Mouse (Mus musculus) limb, embryonic 14.5 days (tissue): ENCODE data around the gene Ttyh2. TPM values are rescaled to one million over a fixed set of nuclear protein-coding genes. Genes with fewer than 3 reads are reported as not detected.
A peak's percentile ranks its signal among the peaks of the same experiment; 100 is the strongest.

ENCODE experiments used
- ATAC-seq: fragments of 200-750 bp; cut with Nextera tagmentation; 2 replicates; pipeline ENCODE4 v1.8.0; 2017; ENCODE audit warnings: low read depth, moderate number of reproducible peaks, moderate TSS enrichment; ENCODE audit not compliant: low FRiP score
- DNase-seq: peaks from one replicate; pipeline ENCODE4 v3.0.0-alpha.2; 2015; ENCODE audit warnings: low spot score
- H3K27ac ChIP-seq: fragments of 300-500 bp; sonication (generic); replicated peaks from 2 replicates; pipeline ENCODE4 v1.5.1; 2014; ENCODE audit warnings: low read depth, mild to moderate bottlenecking, low read length, moderate library complexity, mixed read lengths
- H3K27me3 ChIP-seq: fragments of 300-500 bp; sonication (generic); 2 replicates; pipeline ENCODE4 v1.6.1; 2014; ENCODE audit warnings: low read length, mixed read lengths; ENCODE audit not compliant: control insufficient read depth, insufficient read depth
- H3K36me3 ChIP-seq: fragments of 300-500 bp; sonication (generic); 2 replicates; pipeline ENCODE4 v1.6.1; 2014; ENCODE audit warnings: mild to moderate bottlenecking, low read length, moderate library complexity, mixed read lengths; ENCODE audit not compliant: control insufficient read depth, insufficient read depth
- H3K4me1 ChIP-seq: fragments of 300-500 bp; sonication (generic); 2 replicates; pipeline ENCODE4 v1.6.1; 2014; ENCODE audit warnings: antibody characterized with exemption, low read length, mixed read lengths; ENCODE audit not compliant: control insufficient read depth, insufficient read depth
- H3K4me2 ChIP-seq: fragments of 300-500 bp; sonication (generic); replicated peaks from 2 replicates; pipeline ENCODE4 v1.6.1; 2014; ENCODE audit warnings: low read depth, mild to moderate bottlenecking, low read length, moderate library complexity; ENCODE audit not compliant: severe bottlenecking
- H3K4me3 ChIP-seq: fragments of 300-500 bp; sonication (generic); replicated peaks from 2 replicates; pipeline ENCODE4 v1.5.1; 2014; ENCODE audit warnings: low read length
- H3K9ac ChIP-seq: fragments of 300-500 bp; sonication (generic); 2 replicates; pipeline ENCODE4 v1.6.1; 2014; ENCODE audit warnings: mild to moderate bottlenecking, low read depth, low read length, moderate library complexity; ENCODE audit not compliant: severe bottlenecking
- H3K9me3 ChIP-seq: fragments of 300-500 bp; sonication (generic); 2 replicates; pipeline ENCODE4 v1.6.1; 2016; ENCODE audit warnings: low read length; ENCODE audit not compliant: control insufficient read depth
- POLR2A ChIP-seq: fragments of 200-500 bp; IDR thresholded peaks from 2 replicates; pipeline ENCODE4 v1.8.0; 2012; ENCODE audit warnings: inconsistent platforms, mild to moderate bottlenecking, moderate library complexity, borderline replicate concordance; ENCODE audit not compliant: insufficient read depth, insufficient read length; ENCODE audit errors: extremely low read depth
- WGBS: fragments of 180-500 bp; shearing (Covaris S2); extraction: QIAGEN DNeasy Blood & Tissue Kit; methylation state at CpG from one replicate; pipeline ENCODE4 v1.1.7; 2014; 5-methylcytosine and 5-hydroxymethylcytosine counted together
- polyA plus RNA-seq, 2 experiments: library from polyadenylated mRNA; depleted of rRNA in 1 of 2; stranded (reverse) in 1 of 2; unstranded in 1 of 2; fragments of >200 nt; fragmentation: Nextera tagmentation in 1 of 2; extraction: Ambion mirVana in 1 of 2; gene quantifications; 2 replicates each; pipeline versions ENCODE4 v1.2.1 to v1.2.3; 2012 to 2014

The Ttyh2 gene
- polyA plus RNA-seq, 2 experiments: 16.9 to 25.9 TPM

DNA sequence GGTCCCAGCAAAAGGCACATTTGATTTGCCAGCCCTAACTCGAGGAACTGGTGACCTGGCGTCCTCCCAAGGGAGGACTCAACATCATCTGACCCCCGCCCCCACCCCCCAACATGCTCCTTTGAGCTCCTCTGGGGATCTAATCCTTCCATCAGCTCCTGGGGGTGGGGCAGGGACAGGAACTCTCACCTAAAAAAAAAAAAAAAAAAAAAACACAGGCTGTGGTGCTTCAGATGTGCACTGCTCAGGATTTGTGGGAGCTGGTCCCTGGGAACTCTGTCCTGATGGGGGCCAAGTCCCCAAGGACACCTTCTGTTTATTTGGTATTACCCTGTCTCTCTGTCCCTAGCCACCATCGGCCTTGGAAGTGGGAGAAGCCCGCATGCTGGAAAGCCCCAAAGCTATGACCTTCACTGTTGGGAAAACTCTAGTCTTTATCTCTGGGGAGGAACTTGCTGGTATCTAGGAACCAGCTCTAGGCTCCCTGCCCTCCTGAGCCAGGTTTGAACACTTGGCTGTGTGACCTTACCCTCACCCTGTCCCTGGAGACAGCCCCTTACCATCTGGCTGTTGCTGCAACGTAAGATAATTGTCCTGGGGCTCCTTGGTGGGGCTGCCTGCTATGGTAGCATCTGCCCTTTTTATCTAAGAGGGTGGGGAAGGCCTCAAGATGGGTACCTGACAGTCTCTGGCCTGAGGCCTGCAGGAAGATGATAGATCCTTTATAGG is 16.4 kb downstream of the Ttyh2 start:
- Histone ChIP-seq H3K36me3 (peaks cover 6% of the 10 kb centered on the region), H3K9me3 (no peaks in the 10 kb centered on the region), H3K27me3 (no peaks in the 10 kb centered on the region), H3K27ac (no peak overlapping the region), H3K4me3 (no peak overlapping the region), H3K4me2 (no peak overlapping the region), H3K9ac (no peak overlapping the region), H3K4me1 (no peaks in the 10 kb centered on the region)
- no peak for ATAC-seq
- 49% methylated on average over 6 of the region's 6 CpGs for WGBS
- no peak for TF ChIP-seq POLR2A
- no peak for DNase-seq

DNA sequence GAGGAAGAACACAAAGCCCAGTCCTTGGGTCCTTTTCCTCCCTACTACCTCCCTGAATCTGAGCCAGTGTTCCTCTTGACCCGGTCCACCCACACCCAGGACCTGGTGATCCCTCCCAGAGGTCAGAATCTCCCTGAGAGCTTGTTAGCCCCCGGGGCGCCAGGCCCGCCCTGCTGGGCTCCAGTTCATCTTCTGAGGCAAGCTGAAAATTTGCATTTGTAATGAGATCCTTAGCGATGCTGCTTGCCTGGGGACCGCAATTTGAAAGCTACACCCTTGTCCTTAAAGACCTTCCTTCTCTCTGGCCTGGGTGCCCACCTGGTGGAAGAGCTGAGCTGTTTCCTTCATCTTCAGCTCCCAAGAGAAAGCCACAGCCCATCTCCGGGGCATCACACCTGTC is 17.4 kb downstream of the Ttyh2 start:
- Histone ChIP-seq H3K9ac (no peak overlapping the region), H3K4me3 (no peak overlapping the region), H3K4me1 (no peaks in the 10 kb centered on the region), H3K27me3 (no peaks in the 10 kb centered on the region), H3K9me3 (no peaks in the 10 kb centered on the region), H3K4me2 (no peak overlapping the region), H3K27ac (no peak overlapping the region), H3K36me3 (peaks cover 9% of the 10 kb centered on the region)
- 39% methylated on average over 7 of the region's 7 CpGs for WGBS
- no peak for TF ChIP-seq POLR2A
- DNase-seq: no peak
- ATAC-seq: no peak

DNA sequence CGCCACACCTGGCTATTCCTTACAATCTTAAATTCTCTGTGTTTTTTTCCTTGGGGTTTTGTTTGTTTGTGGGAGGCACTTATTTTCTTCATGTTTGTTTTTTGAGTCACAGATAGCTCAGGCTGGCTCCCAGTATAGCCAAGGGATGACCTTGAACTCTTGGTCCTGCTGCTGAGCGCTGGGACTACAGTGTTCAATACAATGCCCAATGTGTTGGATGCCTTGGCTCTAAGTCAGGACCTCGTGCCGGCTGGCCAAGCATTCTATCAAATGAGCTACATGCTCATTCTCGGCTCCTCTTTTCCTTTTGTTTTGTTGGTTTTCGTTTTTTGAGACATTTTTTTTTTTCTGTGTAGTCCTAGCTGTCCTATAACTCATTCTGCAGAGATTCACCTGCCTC is 18.2 kb downstream of the Ttyh2 start:
- Histone ChIP-seq H3K9me3 (no peaks in the 10 kb centered on the region), H3K4me1 (no peaks in the 10 kb centered on the region), H3K4me3 (no peak overlapping the region), H3K4me2 (no peak overlapping the region), H3K36me3 (peaks cover 14% of the 10 kb centered on the region), H3K9ac (no peak overlapping the region), H3K27ac (no peak overlapping the region), H3K27me3 (no peaks in the 10 kb centered on the region)
- TF ChIP-seq POLR2A: no peak
- WGBS: 87% methylated on average over 6 of the region's 6 CpGs
- ATAC-seq (no peak), DNase-seq (no peak)

DNA sequence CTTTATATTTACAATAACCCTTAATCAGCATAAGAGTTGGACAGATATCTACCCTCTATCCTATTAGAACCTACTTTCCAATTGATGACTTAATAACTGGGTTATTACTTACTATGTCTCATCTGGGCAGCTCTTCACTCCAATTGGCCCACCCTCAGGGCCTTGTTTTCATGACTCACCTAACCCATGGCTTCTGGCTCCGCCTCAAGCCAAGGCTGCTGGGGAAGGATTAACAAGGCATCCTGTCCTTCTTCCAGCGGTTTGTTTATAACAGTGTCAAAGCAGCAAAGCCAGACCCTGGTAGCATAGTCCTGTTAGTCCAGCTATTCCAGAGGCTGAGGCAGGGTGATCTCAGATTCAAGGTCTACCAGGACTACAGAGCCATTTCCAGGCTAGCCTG is 19.2 kb downstream of the Ttyh2 start:
- Histone ChIP-seq H3K36me3 (peaks cover 18% of the 10 kb centered on the region), H3K4me3 (no peak overlapping the region), H3K4me2 (no peak overlapping the region), H3K27ac (no peak overlapping the region), H3K9me3 (no peaks in the 10 kb centered on the region), H3K9ac (no peak overlapping the region), H3K4me1 (no peaks in the 10 kb centered on the region), H3K27me3 (no peaks in the 10 kb centered on the region)
- no peak for TF ChIP-seq POLR2A
- WGBS: 71% methylated on average over 2 of the region's 2 CpGs
- DNase-seq (no peak), ATAC-seq (no peak)

DNA sequence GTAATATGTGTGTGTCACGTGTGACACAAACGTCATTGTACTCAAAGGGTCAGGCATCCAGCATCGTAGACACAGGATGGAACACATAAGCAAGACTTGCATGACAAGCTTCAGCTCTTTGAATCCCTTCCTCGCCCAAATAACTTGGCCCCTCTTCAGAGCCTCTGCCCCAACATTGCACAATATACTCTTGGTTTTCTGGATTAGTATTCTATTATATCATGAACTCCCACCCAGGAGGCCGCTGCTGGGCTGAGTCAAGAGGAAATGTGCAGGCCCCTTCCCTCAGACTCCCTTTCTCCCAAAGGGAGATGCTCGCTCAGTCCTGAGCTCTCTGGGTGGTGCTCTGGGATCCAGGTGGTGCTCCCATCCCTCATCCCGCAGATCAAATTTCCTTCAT is 23.3 kb downstream of the Ttyh2 start:
- Histone ChIP-seq H3K27ac (no peak overlapping the region), H3K27me3 (no peaks in the 10 kb centered on the region), H3K4me1 (no peaks in the 10 kb centered on the region), H3K36me3 (peaks cover 17% of the 10 kb centered on the region), H3K9me3 (no peaks in the 10 kb centered on the region), H3K4me3 (no peak overlapping the region), H3K9ac (no peak overlapping the region), H3K4me2 (no peak overlapping the region)
- no peak for DNase-seq
- ATAC-seq: no peak
- WGBS: 94% methylated on average over 7 of the region's 7 CpGs
- no peak for TF ChIP-seq POLR2A

DNA sequence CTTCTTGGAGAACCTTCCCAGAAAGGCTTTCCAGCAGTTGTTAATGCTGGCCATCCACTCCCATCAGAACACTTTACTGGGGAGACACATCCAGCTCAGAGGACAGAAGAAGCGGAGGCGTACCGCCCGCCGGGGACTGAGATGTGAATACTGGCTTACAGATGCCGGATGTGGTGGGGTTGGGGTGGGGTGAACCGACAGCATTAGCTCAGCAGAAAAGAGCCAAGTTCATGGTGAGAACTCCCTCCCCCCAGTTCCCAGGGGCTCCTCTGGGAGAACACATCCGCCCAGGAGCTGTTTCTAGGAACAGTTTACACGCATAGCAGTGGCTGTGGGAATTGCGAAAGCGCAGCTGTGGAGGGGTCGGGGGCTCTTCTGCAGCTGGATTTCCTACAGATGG is 24.3 kb downstream of the Ttyh2 start:
- no peak overlapping the region for H3K9ac ChIP-seq
- no peak for TF ChIP-seq POLR2A
- no peaks in the 10 kb centered on the region for H3K9me3 ChIP-seq
- no peaks in the 10 kb centered on the region for H3K27me3 ChIP-seq
- 70% methylated on average over 12 of the region's 12 CpGs for WGBS
- no peak overlapping the region for H3K4me2 ChIP-seq
- DNase-seq (peak; percentile 56), ATAC-seq (peak; percentile 61)
- H3K4me1 ChIP-seq: peaks cover 9% of the 10 kb centered on the region
- no peak overlapping the region for H3K4me3 ChIP-seq
- H3K36me3 ChIP-seq: peaks cover 17% of the 10 kb centered on the region
- no peak overlapping the region for H3K27ac ChIP-seq
